Mouse (Mus musculus): Measurements from ENCODE around the gene Ctnna3.

- TF ChIP-seq CTCF (IDR thresholded peaks at IDR 0.05; ENCODE audit: borderline replicate concordance, extremely low read depth, insufficient read depth, insufficient read length), result no peak
- TF ChIP-seq POLR2A (IDR thresholded peaks at IDR 0.05; ENCODE audit: borderline replicate concordance, extremely low read depth, insufficient read depth, insufficient read length, poor library complexity, severe bottlenecking), result no peak
These were observed 1406.4 kb downstream of the Ctnna3 start for GRCm38 (mm10) chr10:64836315-64836714.

All from brain, embryonic 14.5 days (tissue).